Mouse (Mus musculus) CH12.LX (cell line): ENCODE data around the gene Kif6. TPM values are rescaled to one million over a fixed set of nuclear protein-coding genes. Genes with fewer than 3 reads are reported as not detected.

Source experiments
- DNase-seq: peaks from one replicate; pipeline ENCODE4 v3.0.0-alpha.2; 2013; ENCODE audit errors: extremely low read depth
- H3K27ac ChIP-seq: 2 replicates; pipeline ENCODE4 v1.5.1; 2012; ENCODE audit warnings: low read depth, mild to moderate bottlenecking, control low read depth, moderate library complexity; ENCODE audit not compliant: insufficient read depth
- H3K27me3 ChIP-seq: replicated peaks from 2 replicates; pipeline ENCODE3; 2012; ENCODE audit warnings: inconsistent platforms
- H3K36me3 ChIP-seq, 2 experiments: replicated peaks in 1 of 2; 2 replicates each; pipeline versions ENCODE3 to v1.6.1; 2012; ENCODE audit warnings: inconsistent platforms in 1 of 2, low read length in 1 of 2, mild to moderate bottlenecking in 1 of 2, mixed read lengths in 1 of 2, moderate library complexity in 1 of 2; ENCODE audit not compliant: control insufficient read depth in 1 of 2, insufficient read depth in 1 of 2
- H3K4me1 ChIP-seq, 2 experiments: 2 replicates each; pipeline ENCODE4 v1.6.1; 2012; ENCODE audit warnings: inconsistent platforms in 1 of 2, moderate library complexity in 1 of 2; ENCODE audit not compliant: insufficient read depth in 2 of 2, control insufficient read depth in 1 of 2
- H3K4me2 ChIP-seq: 2 replicates; pipeline ENCODE4 v1.6.1; 2012; ENCODE audit warnings: low read depth, mild to moderate bottlenecking, control low read depth; ENCODE audit not compliant: poor library complexity, insufficient read depth, severe bottlenecking
- H3K4me3 ChIP-seq, 3 experiments: fragments of 150-350 bp in 1 of 3; sonication (generic) in 1 of 3; replicated peaks in 1 of 3; 2 replicates each; pipeline versions ENCODE3 to v1.5.1; 2011 to 2012; ENCODE audit warnings: low read depth in 2 of 3, low read length in 2 of 3, mild to moderate bottlenecking in 2 of 3, moderate library complexity in 2 of 3, control low read depth in 1 of 3, improper control_type of control experiment in 1 of 3, inconsistent platforms in 1 of 3, mixed read lengths in 1 of 3; ENCODE audit not compliant: poor library complexity in 1 of 3
- H3K79me2 ChIP-seq: replicated peaks from 2 replicates; pipeline ENCODE4 v1.6.1; 2012; ENCODE audit warnings: mild to moderate bottlenecking, moderate library complexity; ENCODE audit not compliant: control insufficient read depth, poor library complexity, insufficient read depth, severe bottlenecking; ENCODE audit errors: extremely low read depth
- H3K9ac ChIP-seq: 2 replicates; pipeline ENCODE4 v1.6.1; 2012; ENCODE audit warnings: low read depth, mild to moderate bottlenecking, control low read depth, moderate library complexity; ENCODE audit not compliant: insufficient read depth
- H3K9me3 ChIP-seq: replicated peaks from 2 replicates; pipeline ENCODE3; 2012; ENCODE audit warnings: low read length, inconsistent platforms, mixed read lengths
- CHD1 ChIP-seq: IDR thresholded peaks from 2 replicates; pipeline ENCODE4 v1.6.1; 2012; ENCODE audit warnings: low read depth, low read length, improper control_type of control experiment, inconsistent platforms
- CHD2 ChIP-seq: IDR thresholded peaks from 2 replicates; pipeline ENCODE4 v1.6.1; 2011; ENCODE audit warnings: low read length, improper control_type of control experiment
- CTCF ChIP-seq, 2 experiments: IDR thresholded peaks in 1 of 2; conservative IDR thresholded peaks in 1 of 2; 2 replicates each; pipeline ENCODE4 v1.5.1; 2011 to 2012; ENCODE audit warnings: low read depth in 2 of 2, low read length in 2 of 2, improper control_type of control experiment in 1 of 2, inconsistent platforms in 1 of 2, mild to moderate bottlenecking in 1 of 2, moderate library complexity in 1 of 2
- E2F4 ChIP-seq: IDR thresholded peaks from 2 replicates; pipeline ENCODE4 v1.6.1; 2011; ENCODE audit warnings: low read depth, low read length, improper control_type of control experiment; ENCODE audit not compliant: insufficient replicate concordance
- IRF4 ChIP-seq: IDR thresholded peaks from 2 replicates; pipeline ENCODE4 v1.6.1; 2014; ENCODE audit warnings: low read depth, mild to moderate bottlenecking, inconsistent platforms, low read length, improper control_type of control experiment
- JUN ChIP-seq: IDR thresholded peaks from 2 replicates; pipeline ENCODE4 v1.6.1; 2011; ENCODE audit warnings: low read depth, mild to moderate bottlenecking, low read length, improper control_type of control experiment, moderate library complexity; ENCODE audit not compliant: insufficient read depth
- JUND ChIP-seq: conservative IDR thresholded peaks from 2 replicates; pipeline ENCODE4 v1.6.1; 2011; ENCODE audit warnings: low read depth, low read length, improper control_type of control experiment
- MAFK ChIP-seq: IDR thresholded peaks from 2 replicates; pipeline ENCODE4 v1.6.1; 2011; ENCODE audit warnings: low read length, improper control_type of control experiment; ENCODE audit not compliant: insufficient replicate concordance
- MAX ChIP-seq: IDR thresholded peaks from 2 replicates; pipeline ENCODE4 v1.6.1; 2011; ENCODE audit warnings: low read length, improper control_type of control experiment
- MAZ ChIP-seq: IDR thresholded peaks from 2 replicates; pipeline ENCODE4 v1.6.1; 2012; ENCODE audit warnings: low read depth, mild to moderate bottlenecking, inconsistent platforms, low read length, improper control_type of control experiment, moderate library complexity
- MXI1 ChIP-seq: IDR thresholded peaks from 2 replicates; pipeline ENCODE4 v1.6.1; 2011; ENCODE audit warnings: mild to moderate bottlenecking, low read depth, low read length, improper control_type of control experiment
- NELFE ChIP-seq: IDR thresholded peaks from 2 replicates; pipeline ENCODE4 v1.6.1; 2011; ENCODE audit warnings: low read depth, low read length, improper control_type of control experiment
- PAX5 ChIP-seq: IDR thresholded peaks from 2 replicates; pipeline ENCODE4 v1.6.1; 2012; ENCODE audit warnings: low read length, inconsistent platforms, mixed read lengths
- POLR2A ChIP-seq: IDR thresholded peaks from 2 replicates; pipeline ENCODE4 v1.6.1; 2011; ENCODE audit warnings: low read depth, mild to moderate bottlenecking, improper control_type of control experiment, low read length
- POLR2AphosphoS2 ChIP-seq: IDR thresholded peaks from 2 replicates; pipeline ENCODE4 v1.6.1; 2011; ENCODE audit warnings: low read depth, low read length, improper control_type of control experiment
- TCF12 ChIP-seq: IDR thresholded peaks from 2 replicates; pipeline ENCODE4 v1.6.1; 2014; ENCODE audit warnings: low read depth, mild to moderate bottlenecking, inconsistent platforms, low read length, improper control_type of control experiment
- USF2 ChIP-seq: conservative IDR thresholded peaks from 2 replicates; pipeline ENCODE4 v1.6.1; 2011; ENCODE audit warnings: low read depth, low read length, improper control_type of control experiment
- ZKSCAN1 ChIP-seq: IDR thresholded peaks from 2 replicates; pipeline ENCODE4 v1.6.1; 2012; ENCODE audit warnings: low read depth, inconsistent platforms, low read length, improper control_type of control experiment, borderline replicate concordance
- ZMIZ1 ChIP-seq: IDR thresholded peaks from 2 replicates; pipeline ENCODE4 v1.6.1; 2012; ENCODE audit warnings: low read depth, mild to moderate bottlenecking, inconsistent platforms, low read length, improper control_type of control experiment
- ZNF384 ChIP-seq: IDR thresholded peaks from 2 replicates; pipeline ENCODE4 v1.6.1; 2012; ENCODE audit warnings: low read depth, low read length, improper control_type of control experiment, inconsistent platforms
- dilution Hi-C: fragments of 300-500 bp; cut with MboI; formaldehyde crosslinking; loops from 2 replicates; pipeline ENCODE4 v1.14.3; 2020; ENCODE audit warnings: low sequenced_read_pairs; ENCODE audit not compliant: extremely low pct_unique_long_range_greater_than_20kb, extremely low pct_ligation_motif_present
- in situ Hi-C: fragments of 300-500 bp; cut with MboI; formaldehyde crosslinking; loops from 3 replicates; pipeline ENCODE4 v1.14.3; 2019; ENCODE audit warnings: low sequenced_read_pairs, low pct_ligation_motif_present, low pct_unique_long_range_greater_than_20kb, mixed read lengths
- polyA plus RNA-seq: library from polyadenylated mRNA; unstranded; fragments of >175 nt; gene quantifications from 2 replicates; pipeline ENCODE4 v1.2.1, GENCODE M21; 2012; ENCODE audit warnings: low read depth; ENCODE audit not compliant: insufficient read length
- total RNA-seq, 2 experiments: library from RNA; depleted of rRNA; stranded (reverse); fragments of 300-350 nt in 1 of 2; fragments of >200 nt in 1 of 2; gene quantifications; 2 replicates each; pipeline ENCODE4 v1.2.3; 2012 to 2014

Gene Kif6
- total and polyA plus RNA-seq, 3 experiments, result not detected

DNA sequence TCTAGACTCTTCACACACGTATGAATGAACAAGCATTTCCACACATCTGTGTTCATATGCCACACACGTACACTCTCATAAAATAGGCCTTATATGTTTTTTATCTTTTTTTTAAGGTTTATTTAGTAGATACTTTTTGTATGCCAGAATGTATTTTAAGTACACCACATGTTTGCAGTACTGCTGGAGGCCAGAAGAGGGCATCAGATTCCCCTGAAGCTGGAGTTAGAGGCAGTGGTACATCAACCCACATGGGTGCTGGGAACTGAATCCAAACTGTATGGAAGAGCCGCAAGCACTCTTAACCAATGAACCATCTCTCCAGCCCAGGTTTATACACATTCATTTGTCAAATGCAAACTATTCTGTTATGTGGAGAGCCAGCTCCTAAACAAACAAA is 179.0 kb downstream of the Kif6 start:
- Histone ChIP-seq H3K9ac (no peak overlapping the region), H3K4me1 (0 out of 4 replicates have a peak, but pooled peaks cover 0 to 2% of the 10 kb centered on the region in 2 experiments), H3K9me3 (no peaks in the 10 kb centered on the region), H3K4me2 (no peak overlapping the region), H3K36me3 (no peaks in the 10 kb centered on the region), H3K4me3 (no peak overlapping the region), H3K27me3 (peaks cover 9% of the 10 kb centered on the region), H3K79me2 (no peaks in the 10 kb centered on the region), H3K27ac (no peak overlapping the region)
- in situ Hi-C loops (no loop called here), dilution Hi-C loops (no loop called here)
- no peak for DNase-seq
- TF ChIP-seq CTCF (conservative IDR thresholded peaks at IDR 0.05 in 1 of 2, IDR thresholded peaks at IDR 0.05 in 1 of 2; ENCODE audit: low read depth in 2 of 2, low read length in 2 of 2) (peak in 1 of 2 experiments; percentile 15; a peak in 2 of 4 replicates), NELFE (no peak)

DNA sequence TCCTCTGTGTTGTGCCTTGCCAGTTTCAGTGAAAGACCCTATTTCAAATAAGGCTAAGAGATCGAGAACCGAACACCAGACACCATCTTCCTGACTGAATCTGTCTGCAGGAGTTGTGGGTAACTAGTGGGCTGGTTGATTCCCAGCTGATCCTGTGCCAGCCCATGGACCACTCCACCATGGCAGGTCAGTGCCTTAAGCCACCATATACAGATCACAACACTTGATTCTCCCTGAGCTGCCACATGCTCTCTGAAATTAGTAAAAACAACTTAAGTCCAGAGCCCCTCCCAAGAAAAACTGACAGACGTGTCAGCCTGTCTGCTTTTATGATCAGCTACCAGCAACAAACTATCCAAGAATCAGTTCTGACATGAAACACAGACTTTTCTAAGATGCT is 180.3 kb downstream of the Kif6 start:
- in situ Hi-C loops (no loop called here), dilution Hi-C loops (no loop called here)
- no peak overlapping the region for H3K4me3 ChIP-seq
- no peak overlapping the region for H3K4me2 ChIP-seq
- TF ChIP-seq MXI1, result no peak
- no peak for TF ChIP-seq MAZ
- no peak for TF ChIP-seq JUN
- TF ChIP-seq ZKSCAN1, result no peak
- no peak for TF ChIP-seq TCF12
- no peak for TF ChIP-seq USF2
- TF ChIP-seq POLR2AphosphoS2, result no peak
- no peak for TF ChIP-seq MAFK
- no peak for TF ChIP-seq E2F4
- no peak for TF ChIP-seq POLR2A
- no peak for TF ChIP-seq MAX
- no peak for TF ChIP-seq CHD2
- no peak for TF ChIP-seq NELFE
- TF ChIP-seq ZMIZ1, result no peak
- no peak for TF ChIP-seq IRF4
- TF ChIP-seq PAX5, result no peak
- no peak for TF ChIP-seq JUND
- no peak for TF ChIP-seq CTCF (conservative IDR thresholded peaks at IDR 0.05 in 1 of 2, IDR thresholded peaks at IDR 0.05 in 1 of 2; ENCODE audit: low read depth in 2 of 2, low read length in 2 of 2)
- no peak for TF ChIP-seq ZNF384
- no peak for TF ChIP-seq CHD1
- H3K27ac ChIP-seq, result no peak overlapping the region
- peaks cover 5% of the 10 kb centered on the region for H3K27me3 ChIP-seq
- H3K79me2 ChIP-seq, result no peaks in the 10 kb centered on the region
- DNase-seq, result no peak
- no peaks in the 10 kb centered on the region for H3K9me3 ChIP-seq
- no peaks in the 10 kb centered on the region for H3K36me3 ChIP-seq
- no peaks in the 10 kb centered on the region for H3K4me1 ChIP-seq
- H3K9ac ChIP-seq, result no peak overlapping the region
